Mouse (Mus musculus) small intestine, adult 2 months (tissue): Measurements from ENCODE around the gene Adm2.

Experiments used
- CTCF ChIP-seq: fragments of 200-500 bp; IDR thresholded peaks from 2 replicates; pipeline ENCODE4 v1.5.1; 2012; ENCODE audit warnings: low read depth, mild to moderate bottlenecking, control low read depth, inconsistent platforms, low read length, moderate library complexity, mixed read lengths; ENCODE audit not compliant: insufficient replicate concordance, insufficient read length; ENCODE audit errors: extremely low read depth
- POLR2A ChIP-seq: fragments of 200-500 bp; IDR thresholded peaks from 2 replicates; pipeline ENCODE4 v1.6.1; 2012; ENCODE audit warnings: low read depth, mild to moderate bottlenecking, control low read depth, inconsistent platforms, low read length, moderate library complexity

- TF ChIP-seq CTCF (no peak), POLR2A (no peak)
Observed at GRCm38 (mm10) chr15:89300600-89300999, 21.9 kb upstream of the Adm2 start.
